Mouse (Mus musculus) heart, adult 2 months (tissue): Measurements from ENCODE around the gene H2-K1. TPM values are rescaled to one million over a fixed set of nuclear protein-coding genes. Genes with fewer than 3 reads are reported as not detected.
"Not testable (repeated sequence)": the region's sequence is repeated elsewhere in the genome, so short reads cannot be mapped to it uniquely, and the experiment has no call there.

Experiments
- DNase-seq, 2 experiments: peaks; one replicate each; pipeline ENCODE4 v3.0.0; 2021
- H3K27ac ChIP-seq: fragments of 200-600 bp; 2 replicates; pipeline ENCODE4 v1.8.1; 2022
- H3K27me3 ChIP-seq: fragments of 200-500 bp; 2 replicates; pipeline ENCODE4 v1.6.1; 2012; ENCODE audit warnings: mild to moderate bottlenecking, low read length, inconsistent platforms, mixed read lengths; ENCODE audit not compliant: control insufficient read depth, insufficient read depth
- H3K36me3 ChIP-seq: fragments of 200-500 bp; 2 replicates; pipeline ENCODE4 v1.6.1; 2012; ENCODE audit warnings: low read length, inconsistent platforms; ENCODE audit not compliant: control insufficient read depth, insufficient read depth
- H3K4me1 ChIP-seq: fragments of 200-500 bp; 2 replicates; pipeline ENCODE4 v1.6.1; 2011; ENCODE audit warnings: low read length; ENCODE audit not compliant: control insufficient read depth, insufficient read depth
- H3K4me3 ChIP-seq: fragments of 200-600 bp; 2 replicates; pipeline ENCODE4 v1.8.1; 2022
- H3K79me2 ChIP-seq: fragments of 200-500 bp; replicated peaks from 2 replicates; pipeline ENCODE4 v1.6.1; 2012; ENCODE audit warnings: mild to moderate bottlenecking, inconsistent platforms, low read length, moderate library complexity, mixed read lengths; ENCODE audit not compliant: control insufficient read depth, insufficient read depth
- H3K9ac ChIP-seq: fragments of 200-500 bp; 2 replicates; pipeline ENCODE4 v1.6.1; 2012; ENCODE audit warnings: low read depth, mild to moderate bottlenecking, control low read depth, inconsistent platforms, low read length, mixed read lengths
- CTCF ChIP-seq: fragments of 200-600 bp; IDR thresholded peaks from 2 replicates; pipeline ENCODE4 v1.8.1; 2022; ENCODE audit warnings: antibody characterized with exemption, mild to moderate bottlenecking, moderate library complexity
- EP300 ChIP-seq: fragments of 200-500 bp; IDR thresholded peaks from 2 replicates; pipeline ENCODE4 v1.6.1; 2011; ENCODE audit warnings: low read depth, low read length, control low read depth; ENCODE audit not compliant: insufficient read depth
- POLR2A ChIP-seq: fragments of 200-500 bp; IDR thresholded peaks from 2 replicates; pipeline ENCODE4 v1.6.1; 2011; ENCODE audit warnings: mild to moderate bottlenecking, low read depth, low read length, control low read depth; ENCODE audit not compliant: insufficient read depth
- WGBS: fragments of 180-500 bp; shearing (Covaris S2); methylation state at CpG from one replicate; pipeline ENCODE4 v1.1.7; 2018; 5-methylcytosine and 5-hydroxymethylcytosine counted together
- intact Hi-C: fragments of 180-260 bp; cut with DNase I; formaldehyde crosslinking; loops from one replicate; pipeline ENCODE4 v1.15.1; 2025
- polyA plus RNA-seq: library from polyadenylated mRNA; depleted of rRNA; stranded (reverse); fragments of >200 nt; gene quantifications from 2 replicates; pipeline ENCODE4 v1.2.3, GENCODE M21; 2012
- total RNA-seq, 2 experiments: library from RNA; stranded (reverse); gene quantifications; 2 replicates each; pipeline ENCODE4 v1.2.3; 2021

H2-K1 gene
- total and polyA plus RNA-seq, 3 experiments, result 103 to 1,075 (median 117) TPM

GRCm38 (mm10) chr17:33953310-33953709 lies 46.8 kb downstream of the H2-K1 start:
- H3K36me3 ChIP-seq, result peaks cover 3% of the 10 kb centered on the region; the same call in 1 of the 2 replicates
- TF ChIP-seq EP300, result no peak
- TF ChIP-seq POLR2A, result no peak
- no peak for TF ChIP-seq CTCF

GRCm38 (mm10) chr17:33952879-33953278 lies 47.3 kb downstream of the H2-K1 start:
- no peak for DNase-seq
- Histone ChIP-seq H3K4me1 (peaks cover 7% of the 10 kb centered on the region), H3K36me3 (peaks cover 3% of the 10 kb centered on the region; the same call in 1 of the 2 replicates), H3K79me2 (no peaks in the 10 kb centered on the region), H3K27ac (no peak overlapping the region), H3K4me3 (no peak overlapping the region), H3K27me3 (no peaks in the 10 kb centered on the region), H3K9ac (no peak overlapping the region)
- intact Hi-C loops, result no loop called here
- TF ChIP-seq POLR2A (no peak), CTCF (no peak), EP300 (no peak)
- WGBS, result 80% methylated on average over 4 of the region's 4 CpGs

More at GRCm38 (mm10) chr17:33953310-33953709, 46.8 kb downstream of the H2-K1 start:
- no peak overlapping the region for H3K27ac ChIP-seq
- H3K4me1 ChIP-seq, result peaks cover 7% of the 10 kb centered on the region
- WGBS, result 71% methylated on average over 3 of the region's 3 CpGs
- H3K79me2 ChIP-seq, result no peaks in the 10 kb centered on the region
- intact Hi-C loops, result no loop called here
- H3K27me3 ChIP-seq, result no peaks in the 10 kb centered on the region
- no peak overlapping the region for H3K9ac ChIP-seq
- H3K4me3 ChIP-seq, result no peak overlapping the region
- DNase-seq, result no peak

- intact Hi-C loops, H3K79me2 ChIP-seq, H3K27ac ChIP-seq, H3K4me1 ChIP-seq, H3K9ac ChIP-seq, H3K27me3 ChIP-seq, H3K4me3 ChIP-seq, H3K36me3 ChIP-seq: not testable (repeated sequence)
- WGBS, result 82% methylated on average over 13 of the region's 13 CpGs
- DNase-seq, result peak in 1 of 2 experiments; percentile 21
Observed at GRCm38 (mm10) chr17:33952015-33952414, 48.1 kb downstream of the H2-K1 start.

- Histone ChIP-seq H3K4me3 (peak within 1 kb of the TSS; percentile 68), H3K36me3 (peaks cover 3% of the 10 kb centered on the region; the same call in 1 of the 2 replicates), H3K79me2 (no peaks in the 10 kb centered on the region), H3K27ac (peak within 1 kb of the TSS; percentile 67), H3K9ac (peak within 1 kb of the TSS; percentile 74), H3K4me1 (peaks cover 7% of the 10 kb centered on the region), H3K27me3 (no peaks in the 10 kb centered on the region)
- no peak; the same call in none of the 2 replicates for TF ChIP-seq POLR2A
- TF ChIP-seq EP300, result no peak
- TF ChIP-seq CTCF, result no peak
- DNase-seq, result peak; percentile 80 to 83
- intact Hi-C loops, result loop anchor here (1.0 kb wide), 1 partner anchor 11 kb away; the partner anchor contains the start of genes Pfdn6 and Wdr46
- 1% methylated on average over 45 of the region's 45 CpGs for WGBS
Observed at GRCm38 (mm10) chr17:33951021-33951946, 48.9 kb downstream of the H2-K1 start, which contains the start of gene B3galt4. Gene B3galt4, minus strand, starts transcription at chr17:33951488.

GRCm38 (mm10) chr17:33950131-33950625 lies 50.0 kb downstream of the H2-K1 start:
- peak in 1 of 2 experiments; percentile 16 for DNase-seq
- H3K36me3 ChIP-seq, result peaks cover 3% of the 10 kb centered on the region; the same call in 1 of the 2 replicates
- 71% methylated on average over 10 of the region's 10 CpGs for WGBS
- peaks cover 7% of the 10 kb centered on the region for H3K4me1 ChIP-seq
- peak overlapping the region; percentile 67; the same call in 1 of the 2 replicates for H3K27ac ChIP-seq
- H3K79me2 ChIP-seq, result no peaks in the 10 kb centered on the region
- TF ChIP-seq POLR2A (no peak), CTCF (no peak), EP300 (no peak)
- H3K4me3 ChIP-seq, result peak overlapping the region; percentile 68
- intact Hi-C loops, result no loop called here
- H3K27me3 ChIP-seq, result no peaks in the 10 kb centered on the region
- peak overlapping the region; percentile 74; the same call in 1 of the 2 replicates for H3K9ac ChIP-seq
